Mouse (Mus musculus) midbrain, embryonic 13.5 days (tissue): ENCODE measurements at regions not wholly inside any gene's neighbourhood (a gene's known extent, or its start where the extent isn't known, plus 50 kb on each side); places are given as distances from the start of the nearest gene placed in this dataset.
"Not testable (repeated sequence)": the region's sequence is repeated elsewhere in the genome, so short reads cannot be mapped to it uniquely, and the experiment has no call there.

Source experiments
- ATAC-seq: fragments of 200-750 bp; cut with Nextera tagmentation; 2 replicates; pipeline ENCODE4 v1.8.0; 2017; ENCODE audit warnings: mild to moderate bottlenecking, moderate TSS enrichment, moderate library complexity
- H3K27ac ChIP-seq: fragments of 300-500 bp; sonication (generic); 2 replicates; pipeline ENCODE4 v1.5.1; 2015; ENCODE audit warnings: inconsistent platforms, mild to moderate bottlenecking, moderate library complexity
- H3K27me3 ChIP-seq: fragments of 300-500 bp; sonication (generic); 2 replicates; pipeline ENCODE4 v1.6.1; 2015; ENCODE audit warnings: mild to moderate bottlenecking, inconsistent platforms
- H3K36me3 ChIP-seq: fragments of 300-500 bp; sonication (generic); 2 replicates; pipeline ENCODE4 v1.6.1; 2015; ENCODE audit warnings: mild to moderate bottlenecking, inconsistent platforms
- H3K4me1 ChIP-seq: fragments of 300-500 bp; sonication (generic); replicated peaks from 2 replicates; pipeline ENCODE4 v1.6.1; 2015; ENCODE audit warnings: inconsistent platforms
- H3K4me2 ChIP-seq: fragments of 300-500 bp; sonication (generic); replicated peaks from 2 replicates; pipeline ENCODE4 v1.6.1; 2015; ENCODE audit warnings: moderate library complexity, mild to moderate bottlenecking, inconsistent platforms
- H3K4me3 ChIP-seq: fragments of 300-500 bp; sonication (generic); replicated peaks from 2 replicates; pipeline ENCODE4 v1.5.1; 2015; ENCODE audit warnings: mild to moderate bottlenecking, inconsistent platforms
- H3K9ac ChIP-seq: fragments of 300-500 bp; sonication (generic); replicated peaks from 2 replicates; pipeline ENCODE4 v1.6.1; 2015; ENCODE audit warnings: mild to moderate bottlenecking, inconsistent platforms
- H3K9me3 ChIP-seq: fragments of 300-500 bp; sonication (generic); 2 replicates; pipeline ENCODE4 v1.6.1; 2016; ENCODE audit warnings: mild to moderate bottlenecking, inconsistent platforms
- WGBS: fragments of 180-500 bp; shearing (Covaris S2); methylation state at CpG from one replicate; pipeline ENCODE4 v1.1.7; 2015; 5-methylcytosine and 5-hydroxymethylcytosine counted together

DNA sequence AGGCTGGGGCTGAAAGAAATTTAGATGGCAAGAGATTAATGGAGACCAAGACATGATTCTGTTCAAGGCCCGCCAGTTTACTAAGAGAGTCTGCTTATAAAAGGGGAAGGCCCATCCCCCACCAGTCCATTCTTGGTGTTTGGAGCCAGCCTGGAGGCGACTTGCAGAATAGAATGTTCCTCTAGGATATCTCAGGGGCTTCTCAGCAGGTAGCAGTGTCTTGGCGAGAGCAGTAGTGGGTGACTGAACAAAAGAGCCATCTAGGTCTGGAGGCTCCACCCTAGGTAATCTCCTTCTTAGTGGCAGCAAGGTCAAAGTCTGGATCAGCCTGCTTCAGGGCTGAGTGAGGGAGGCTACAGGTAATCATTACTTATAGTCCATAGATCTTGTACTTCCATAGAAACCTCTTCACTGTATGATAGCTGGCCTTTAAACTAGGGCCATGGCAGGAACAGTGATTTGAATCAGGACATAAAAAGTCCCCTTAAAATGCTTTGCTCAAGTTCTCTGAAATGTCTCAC lies 166.0 kb upstream of the Gm5538 start:
- H3K4me1 ChIP-seq, H3K4me2 ChIP-seq, H3K36me3 ChIP-seq, H3K4me3 ChIP-seq, H3K27me3 ChIP-seq, H3K27ac ChIP-seq, H3K9me3 ChIP-seq, ATAC-seq, H3K9ac ChIP-seq: not testable (repeated sequence)
- WGBS: 43% methylated on average over 3 of the region's 3 CpGs

DNA sequence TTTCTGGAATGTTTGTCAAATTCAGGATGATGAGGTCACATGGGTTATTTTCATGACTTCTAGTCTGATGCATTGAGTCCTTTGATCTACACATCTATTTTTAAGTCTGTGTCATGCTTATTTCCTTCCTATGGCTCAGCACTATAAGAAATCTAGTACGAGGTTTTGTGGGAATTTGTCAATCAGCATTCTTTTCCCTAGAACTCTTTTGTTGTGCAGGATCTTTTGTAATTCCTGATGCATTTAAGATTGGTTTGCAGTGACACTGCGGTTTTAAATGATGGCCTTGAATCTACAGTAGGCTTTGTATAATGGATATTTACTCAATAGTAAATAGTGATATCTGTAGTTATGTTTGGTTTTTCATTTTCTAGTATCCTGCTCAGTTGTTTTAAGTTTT lies 187.0 kb upstream of the Gm5538 start:
- no peaks in the 10 kb centered on the region for H3K9me3 ChIP-seq
- H3K36me3 ChIP-seq: no peaks in the 10 kb centered on the region
- no peak overlapping the region for H3K4me2 ChIP-seq
- no peak overlapping the region for H3K27ac ChIP-seq
- no peaks in the 10 kb centered on the region for H3K27me3 ChIP-seq
- no peaks in the 10 kb centered on the region for H3K4me1 ChIP-seq
- no peak for ATAC-seq
- WGBS: 39% methylated on average over 2 of the region's 2 CpGs
- no peak overlapping the region for H3K9ac ChIP-seq
- H3K4me3 ChIP-seq: no peak overlapping the region

DNA sequence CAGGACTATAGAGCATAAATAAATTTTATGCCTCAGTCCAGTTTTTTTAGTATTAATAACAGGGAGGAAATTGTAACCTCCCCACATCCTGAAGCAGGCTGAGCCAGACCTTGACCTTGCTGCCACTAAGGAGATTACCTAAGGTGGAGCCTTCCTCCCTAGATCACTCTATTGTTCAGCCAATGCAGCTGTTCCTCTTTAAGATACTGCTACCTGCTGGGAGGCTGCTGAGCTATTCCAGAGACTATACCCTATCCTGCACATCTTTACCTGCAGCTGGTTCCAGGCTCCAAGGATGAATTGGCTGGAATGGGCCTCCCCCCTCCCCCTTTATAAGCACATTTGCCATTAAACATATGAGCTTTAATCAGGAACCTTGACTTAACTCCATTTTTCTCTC lies 189.0 kb upstream of the Gm5538 start:
- H3K4me3 ChIP-seq, H3K9ac ChIP-seq, H3K27me3 ChIP-seq, H3K27ac ChIP-seq, H3K9me3 ChIP-seq, H3K4me1 ChIP-seq, H3K4me2 ChIP-seq, ATAC-seq, H3K36me3 ChIP-seq: not testable (repeated sequence)

DNA sequence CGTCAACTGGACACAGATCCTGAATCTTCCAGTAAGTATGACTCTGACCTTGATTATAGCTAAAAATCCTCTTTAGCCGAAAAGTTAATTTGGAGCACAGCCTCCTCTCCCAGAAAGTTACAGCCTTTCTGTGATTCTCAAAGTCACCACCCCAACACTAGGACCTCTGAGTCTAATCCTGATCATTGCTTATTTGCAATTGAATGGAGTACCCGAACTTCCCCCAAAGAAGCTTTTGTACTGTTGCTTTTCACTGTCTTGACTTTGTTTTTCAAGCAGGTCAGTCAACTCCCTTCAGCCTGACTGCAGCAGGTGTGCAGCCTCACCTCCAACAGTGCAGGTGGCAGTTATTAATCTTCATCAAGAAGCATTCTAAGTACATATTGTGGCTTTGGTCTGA lies 189.7 kb upstream of the Gm5538 start:
- 55% methylated on average over 3 of the region's 3 CpGs for WGBS

DNA sequence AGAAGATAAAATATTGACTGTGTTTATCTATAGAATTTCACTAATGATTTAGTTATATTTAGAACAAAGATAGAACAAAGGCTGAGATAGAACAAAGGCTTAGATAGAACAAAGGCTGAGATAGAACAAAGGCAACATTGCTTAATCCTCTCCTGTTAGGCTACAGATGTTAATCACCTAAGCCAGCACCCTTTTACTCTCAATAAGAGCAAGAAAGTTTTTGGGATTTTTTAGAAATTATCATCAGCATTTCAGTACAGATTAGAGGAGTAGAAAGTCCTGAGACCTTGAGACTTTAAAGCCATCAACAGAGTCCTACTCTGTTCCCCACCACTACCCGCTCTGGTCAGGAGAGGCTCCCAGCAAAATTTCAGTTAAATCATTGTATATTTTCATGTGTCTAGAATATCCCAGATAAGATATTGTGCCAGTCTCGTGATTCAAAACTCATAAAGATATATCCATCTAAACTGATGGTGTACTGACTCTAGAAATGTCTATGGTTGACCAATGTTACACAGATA lies 187.2 kb upstream of the Igsf10 start:
- Histone ChIP-seq H3K9me3 (no peaks in the 10 kb centered on the region), H3K27me3 (no peaks in the 10 kb centered on the region), H3K27ac (no peak overlapping the region), H3K9ac (no peak overlapping the region), H3K4me1 (no peaks in the 10 kb centered on the region), H3K36me3 (no peaks in the 10 kb centered on the region), H3K4me3 (no peak overlapping the region), H3K4me2 (no peak overlapping the region)
- no peak for ATAC-seq
- 86% methylated on average over 2 of the region's 2 CpGs for WGBS

More for the DNA sequence above, 189.7 kb upstream of the Gm5538 start:
- H3K4me3 ChIP-seq, H3K9me3 ChIP-seq, H3K9ac ChIP-seq, ATAC-seq, H3K27ac ChIP-seq, H3K27me3 ChIP-seq, H3K36me3 ChIP-seq, H3K4me2 ChIP-seq, H3K4me1 ChIP-seq: not testable (repeated sequence)

DNA sequence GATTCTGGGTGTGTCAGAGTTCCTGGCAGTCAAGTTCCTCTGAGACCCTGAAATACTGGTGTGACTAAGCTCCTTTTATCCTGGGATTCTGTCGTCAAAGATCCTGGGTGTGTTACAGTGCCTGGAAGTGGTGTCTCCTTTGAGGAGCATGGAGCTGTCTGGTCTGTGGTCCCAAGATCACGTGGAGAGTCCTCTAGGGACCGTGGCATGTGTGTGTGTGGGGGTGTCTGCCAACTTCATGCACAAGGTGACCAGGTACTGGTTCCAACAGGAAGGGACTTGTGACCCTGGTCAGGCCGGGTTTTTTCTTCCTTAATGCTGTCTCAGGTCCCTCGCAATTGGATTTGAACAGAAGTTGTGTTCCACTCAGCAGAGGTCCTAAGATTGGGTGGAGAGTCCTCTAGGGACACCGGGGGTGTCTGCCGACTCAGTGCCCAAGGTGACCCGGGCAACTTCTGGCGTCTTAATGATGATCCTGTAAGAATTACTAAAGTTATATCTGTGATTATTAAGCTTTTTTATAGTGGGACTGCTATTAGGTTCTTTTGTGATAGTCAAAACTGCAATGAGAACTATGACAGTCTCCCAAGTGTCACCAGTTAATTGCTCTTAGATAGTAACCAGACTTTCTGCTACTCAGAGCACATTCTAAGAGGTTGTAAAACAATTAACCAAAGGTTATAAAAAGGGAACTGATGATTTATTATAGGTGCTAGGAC lies 186.6 kb upstream of the Igsf10 start:
- Histone ChIP-seq H3K9me3 (no peaks in the 10 kb centered on the region), H3K27ac (no peak overlapping the region), H3K36me3 (no peaks in the 10 kb centered on the region), H3K27me3 (no peaks in the 10 kb centered on the region), H3K4me3 (no peak overlapping the region), H3K9ac (no peak overlapping the region), H3K4me2 (no peak overlapping the region), H3K4me1 (no peaks in the 10 kb centered on the region)
- 90% methylated on average over 9 of the region's 9 CpGs for WGBS
- ATAC-seq: no peak

DNA sequence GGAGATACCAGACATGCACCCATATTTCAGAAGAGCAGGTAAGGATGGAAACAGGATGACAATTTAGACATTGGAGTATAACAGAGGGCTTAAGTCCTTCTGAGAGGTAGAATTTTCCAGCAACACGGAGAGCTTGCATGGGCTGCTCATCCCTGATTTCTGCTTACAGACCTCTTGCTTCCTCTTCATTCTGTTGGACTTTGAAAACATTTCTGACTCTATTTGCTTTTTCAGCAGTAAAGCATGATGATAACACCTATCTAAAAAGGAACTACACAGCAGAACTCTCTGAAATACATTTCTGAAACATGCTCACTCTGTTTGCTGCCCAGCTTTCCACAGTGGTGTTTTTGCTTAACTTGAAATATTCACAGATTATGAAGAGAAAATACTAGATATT lies 176.6 kb upstream of the Igsf10 start:
- ATAC-seq: no peak
- 93% methylated on average over 1 of the region's 1 CpGs for WGBS

DNA sequence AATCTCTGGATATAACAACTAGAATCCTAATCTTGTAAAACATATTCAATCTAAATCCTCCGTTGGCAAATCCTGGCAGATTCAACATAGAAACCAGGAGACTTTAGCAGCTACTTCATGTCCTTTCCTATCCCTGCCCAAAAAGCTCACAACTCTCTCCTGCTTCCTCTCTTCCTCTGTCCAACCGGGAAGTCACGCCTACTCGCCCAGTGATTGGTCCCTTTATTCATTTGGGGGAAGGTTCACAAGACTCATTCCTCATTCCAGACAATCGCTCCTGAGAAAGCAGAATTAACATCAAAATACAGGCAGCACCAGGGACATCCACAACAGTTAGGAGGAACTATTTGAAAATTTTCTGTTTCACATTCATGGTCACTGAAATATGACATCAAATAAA lies 133.9 kb upstream of the Igsf10 start:
- Histone ChIP-seq H3K4me2 (no peak overlapping the region), H3K27ac (no peak overlapping the region), H3K4me3 (no peak overlapping the region), H3K9me3 (no peaks in the 10 kb centered on the region), H3K9ac (no peak overlapping the region), H3K27me3 (no peaks in the 10 kb centered on the region), H3K4me1 (no peaks in the 10 kb centered on the region), H3K36me3 (no peaks in the 10 kb centered on the region)
- 0 out of 2 replicates have a peak, but pooled peaks have one; percentile 37 for ATAC-seq
- 16% methylated on average over 5 of the region's 5 CpGs for WGBS

More for the DNA sequence above, 176.6 kb upstream of the Igsf10 start:
- H3K9me3 ChIP-seq: no peaks in the 10 kb centered on the region
- H3K36me3 ChIP-seq: no peaks in the 10 kb centered on the region
- no peak overlapping the region for H3K4me3 ChIP-seq
- no peak overlapping the region for H3K9ac ChIP-seq
- H3K4me1 ChIP-seq: no peaks in the 10 kb centered on the region
- H3K27me3 ChIP-seq: no peaks in the 10 kb centered on the region
- no peak overlapping the region for H3K4me2 ChIP-seq
- H3K27ac ChIP-seq: no peak overlapping the region

DNA sequence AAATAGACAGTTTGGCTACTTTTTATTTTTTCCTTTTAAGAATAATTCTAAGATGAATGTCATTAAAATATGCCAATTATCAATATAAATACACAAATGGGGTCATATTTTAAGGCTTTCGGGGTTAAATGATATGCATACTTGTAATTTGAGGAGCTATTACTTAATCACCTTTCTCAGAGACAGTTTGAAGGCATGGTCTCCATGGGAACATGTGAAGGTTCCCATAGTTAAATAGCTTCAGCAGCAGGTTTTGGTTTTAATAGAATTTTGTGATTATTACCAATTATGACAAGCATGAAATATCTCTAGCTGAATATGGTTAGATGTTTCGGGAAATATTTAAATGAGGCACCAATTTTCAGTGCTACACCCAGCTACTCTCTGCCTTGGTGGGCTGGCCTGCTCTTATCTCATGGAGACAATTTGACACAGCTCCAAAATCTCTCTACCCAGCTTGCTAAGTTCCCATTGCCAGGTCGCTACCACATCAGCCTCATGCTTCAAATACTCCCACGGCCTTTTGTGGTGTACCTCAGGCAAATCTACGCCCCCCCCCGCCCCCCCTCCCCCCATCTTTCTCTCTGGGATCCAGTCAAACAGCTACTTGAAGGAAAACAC lies 133.4 kb upstream of the Igsf10 start:
- Histone ChIP-seq H3K4me1 (no peaks in the 10 kb centered on the region), H3K9me3 (no peaks in the 10 kb centered on the region), H3K4me2 (no peak overlapping the region), H3K36me3 (no peaks in the 10 kb centered on the region), H3K9ac (no peak overlapping the region), H3K27ac (no peak overlapping the region), H3K4me3 (no peak overlapping the region), H3K27me3 (no peaks in the 10 kb centered on the region)
- no peak for ATAC-seq
- WGBS: 47% methylated on average over 6 of the region's 6 CpGs

DNA sequence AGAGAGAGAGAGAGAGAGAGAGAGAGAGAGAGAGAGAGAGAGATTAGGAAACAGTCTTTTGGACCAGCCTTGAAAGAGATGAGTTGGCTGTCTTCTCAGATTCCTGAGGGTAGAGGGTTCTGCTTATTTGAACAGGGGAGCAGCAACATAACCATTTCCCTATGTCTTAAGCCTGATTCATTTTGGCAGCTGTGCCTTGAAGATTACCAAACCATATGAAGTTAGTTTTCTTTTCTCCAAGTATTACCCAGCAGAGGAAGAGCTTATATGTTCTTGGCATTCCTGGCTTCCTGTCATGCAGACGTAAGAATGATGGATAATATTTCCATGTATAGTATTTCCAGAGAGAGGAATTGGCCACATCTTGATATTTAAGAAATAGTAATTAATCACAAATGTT lies 124.8 kb upstream of the Igsf10 start:
- WGBS: 93% methylated on average over 1 of the region's 1 CpGs
- Histone ChIP-seq H3K9me3 (no peaks in the 10 kb centered on the region), H3K27ac (no peak overlapping the region), H3K4me2 (no peak overlapping the region), H3K9ac (no peak overlapping the region), H3K4me3 (no peak overlapping the region), H3K4me1 (no peaks in the 10 kb centered on the region), H3K36me3 (no peaks in the 10 kb centered on the region), H3K27me3 (no peaks in the 10 kb centered on the region)
- no peak for ATAC-seq

DNA sequence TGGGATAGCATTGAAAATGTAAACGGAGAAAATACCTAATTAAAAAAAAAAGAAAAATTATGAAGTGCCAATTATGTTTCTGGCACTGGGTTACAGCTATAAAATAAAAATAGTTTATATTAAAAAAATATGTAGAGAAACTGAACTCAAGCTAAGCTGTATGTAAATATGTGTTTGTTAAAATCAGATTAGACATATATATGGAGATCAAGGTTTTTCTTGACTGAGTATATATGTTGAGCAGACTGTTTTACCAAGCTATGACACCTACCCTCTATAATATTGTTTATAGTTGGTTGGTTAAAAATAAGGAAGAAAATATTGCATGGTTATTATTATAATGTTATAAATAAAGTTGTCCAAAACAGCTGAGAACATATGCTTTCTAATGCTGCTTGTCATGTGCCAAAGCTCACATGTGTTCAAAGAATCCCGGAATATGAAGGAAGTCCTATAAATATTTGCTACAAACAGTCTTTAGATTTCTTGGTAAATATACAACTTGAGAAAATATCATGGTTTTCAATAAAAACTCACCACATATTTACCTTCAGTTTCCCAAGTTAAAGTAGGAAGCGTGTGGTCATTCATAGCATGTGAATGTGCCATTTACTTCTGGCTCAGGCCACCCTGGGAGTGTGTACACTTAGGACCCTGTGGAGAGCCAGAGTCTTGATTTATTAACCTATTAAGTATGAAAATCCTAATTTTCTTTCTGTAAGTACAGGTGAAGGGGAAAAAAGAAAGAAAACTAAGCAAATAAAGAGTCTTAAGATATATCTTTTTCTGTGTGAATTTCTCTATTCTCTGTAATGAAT lies 118.4 kb upstream of the Igsf10 start:
- no peak for ATAC-seq
- H3K36me3 ChIP-seq: no peaks in the 10 kb centered on the region
- no peaks in the 10 kb centered on the region for H3K9me3 ChIP-seq
- H3K9ac ChIP-seq: no peak overlapping the region
- WGBS: 96% methylated on average over 3 of the region's 3 CpGs
- H3K4me1 ChIP-seq: no peaks in the 10 kb centered on the region
- H3K4me3 ChIP-seq: no peak overlapping the region
- H3K27ac ChIP-seq: no peak overlapping the region
- H3K4me2 ChIP-seq: no peak overlapping the region
- H3K27me3 ChIP-seq: no peaks in the 10 kb centered on the region

DNA sequence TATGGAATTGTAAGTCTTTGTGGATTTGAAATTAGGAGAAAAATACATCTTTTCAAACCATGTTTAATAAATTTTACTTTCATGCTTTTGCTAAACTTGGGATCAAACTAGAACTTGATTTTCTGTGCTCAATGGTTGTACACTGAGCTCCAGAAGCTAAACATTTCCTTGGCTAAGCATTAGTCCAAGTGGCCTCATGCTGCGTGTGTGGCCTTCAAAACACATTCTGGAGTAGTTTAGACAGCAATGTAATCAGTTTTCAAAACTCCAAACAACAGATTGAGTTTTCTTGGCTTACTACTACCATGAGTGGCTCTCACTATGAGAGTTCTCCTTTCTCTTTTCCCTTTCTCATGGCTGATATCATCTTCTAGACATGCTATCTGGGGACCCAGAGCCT lies 112.7 kb upstream of the Igsf10 start:
- Histone ChIP-seq H3K9ac (no peak overlapping the region), H3K4me1 (no peaks in the 10 kb centered on the region), H3K9me3 (no peaks in the 10 kb centered on the region), H3K27me3 (no peaks in the 10 kb centered on the region), H3K27ac (no peak overlapping the region), H3K4me3 (no peak overlapping the region), H3K36me3 (no peaks in the 10 kb centered on the region), H3K4me2 (no peak overlapping the region)
- no peak for ATAC-seq
- WGBS: 91% methylated on average over 1 of the region's 1 CpGs
